Mouse (Mus musculus) frontal cortex, postnatal 36 days (tissue): ENCODE data around the gene Clspn.

Source experiments
- DNase-seq, 2 experiments: peaks; one replicate each; pipeline ENCODE4 v3.0.0; 2022; ENCODE audit warnings: low spot score in 2 of 2

The Clspn gene

DNA sequence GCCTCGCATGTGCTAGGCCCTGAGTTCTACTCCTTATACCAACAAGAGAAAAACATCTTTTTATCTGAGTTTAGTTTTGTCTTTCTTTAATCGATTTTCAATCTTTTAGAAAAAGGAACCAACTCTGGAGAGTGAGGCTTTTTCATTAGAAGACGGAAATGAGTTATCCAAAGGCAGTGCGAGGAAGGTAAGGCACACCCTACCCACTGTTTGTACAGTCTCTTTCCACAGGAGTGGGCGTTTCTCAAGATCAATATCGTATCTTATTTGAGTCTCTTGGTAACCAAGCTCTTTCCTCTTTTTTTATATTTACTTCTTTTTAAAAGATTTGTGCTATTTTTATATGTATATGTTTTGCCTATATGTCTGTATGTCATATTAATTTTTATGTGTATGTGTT lies 7.1 kb downstream of the Clspn start:
- no peak for DNase-seq

DNA sequence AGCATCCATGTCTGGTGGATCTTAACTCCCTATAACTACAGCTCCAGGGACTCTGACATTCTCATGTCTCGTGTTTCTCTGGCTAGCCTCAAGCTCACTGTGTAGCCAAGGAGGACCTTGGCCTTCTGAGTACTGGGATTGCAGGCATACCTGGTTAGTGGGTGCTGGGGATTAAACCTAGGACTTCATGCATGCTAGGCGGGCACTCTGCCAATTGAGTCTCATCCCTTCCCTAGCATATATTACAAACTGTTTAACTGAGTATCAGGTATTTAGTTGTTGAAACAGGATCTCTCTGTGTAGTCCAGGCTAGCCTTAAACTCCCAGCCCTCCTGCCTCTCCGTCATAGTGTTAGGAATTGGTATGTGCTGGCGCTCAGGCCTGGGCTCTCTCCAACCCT lies 10.5 kb downstream of the Clspn start:
- DNase-seq: no peak

DNA sequence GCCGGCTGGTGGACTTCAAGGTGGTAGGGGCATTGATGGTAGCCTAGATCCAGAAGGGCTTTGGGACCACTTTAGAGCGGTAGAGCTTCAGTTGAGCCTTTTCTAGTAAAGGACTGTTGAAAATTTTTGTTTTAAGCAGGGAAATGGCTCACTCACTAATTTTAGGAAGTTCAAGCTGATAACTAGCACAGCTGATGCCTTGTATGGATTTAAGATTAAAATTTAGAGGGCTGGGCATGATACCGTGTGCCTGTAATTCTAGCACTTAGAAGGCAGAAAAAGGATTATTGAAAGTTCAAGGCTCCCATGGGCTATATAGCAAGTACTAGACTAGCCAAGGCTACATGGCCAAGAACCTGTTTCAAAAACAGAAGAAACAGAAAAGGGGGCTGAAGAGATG lies 13.0 kb downstream of the Clspn start:
- no peak for DNase-seq

DNA sequence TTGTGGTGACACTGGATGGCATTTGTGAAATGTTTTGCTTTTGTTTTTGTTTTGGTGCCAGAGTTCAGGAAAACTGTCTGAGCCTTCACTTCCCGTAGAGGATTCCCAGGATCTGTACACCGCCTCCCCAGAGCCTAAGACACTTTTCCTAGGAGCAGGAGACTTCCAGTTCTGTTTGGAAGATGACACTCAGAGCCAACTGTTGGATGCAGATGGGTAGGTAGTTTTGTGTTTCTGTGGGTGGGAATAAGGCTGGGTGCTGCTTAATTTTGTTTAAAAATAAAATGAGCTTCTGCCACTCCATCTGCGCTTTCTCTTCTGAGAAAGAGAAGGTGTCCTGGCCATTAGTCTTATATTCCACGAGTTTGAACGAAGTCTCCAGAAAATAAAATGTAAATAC lies 19.5 kb downstream of the Clspn start:
- peak; percentile 21 to 60 for DNase-seq

DNA sequence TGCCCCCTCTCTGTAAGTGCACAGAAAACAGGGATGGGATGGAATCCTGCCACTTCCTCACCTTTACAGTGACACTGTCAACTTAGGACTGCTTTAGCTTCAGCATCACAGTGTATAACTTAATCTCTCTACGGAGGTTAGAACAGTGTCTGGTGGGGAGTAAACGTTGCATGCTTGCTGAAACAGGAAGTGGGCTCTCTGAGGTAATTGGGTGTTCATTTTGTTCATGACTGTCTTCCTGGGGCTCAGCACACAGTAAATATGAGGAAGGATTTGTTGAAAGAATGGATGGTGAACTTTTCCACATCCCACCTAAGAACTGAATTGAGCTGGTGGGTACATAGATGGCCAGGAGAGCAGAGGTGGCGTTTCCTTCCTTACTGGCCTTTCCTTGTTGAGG lies 21.2 kb downstream of the Clspn start:
- no peak for DNase-seq

DNA sequence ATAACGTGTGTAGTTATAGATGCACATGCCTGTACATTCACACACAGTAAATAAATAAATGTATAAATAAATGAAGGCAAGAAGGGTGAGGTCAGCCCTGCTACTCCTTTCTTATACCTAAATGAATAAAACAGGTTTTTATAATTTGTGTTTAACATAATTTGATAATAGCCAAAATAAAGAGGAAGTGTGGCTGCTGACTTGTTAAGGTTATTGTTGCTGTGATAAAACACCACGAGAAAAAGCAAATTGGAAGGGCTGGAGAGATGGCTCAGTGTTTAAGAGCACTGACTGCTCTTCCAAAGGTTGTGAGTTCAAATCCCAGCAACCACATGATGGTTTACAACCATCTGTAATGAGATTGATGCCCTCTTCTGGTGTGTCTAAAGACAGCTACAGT lies 22.3 kb downstream of the Clspn start:
- no peak for DNase-seq

DNA sequence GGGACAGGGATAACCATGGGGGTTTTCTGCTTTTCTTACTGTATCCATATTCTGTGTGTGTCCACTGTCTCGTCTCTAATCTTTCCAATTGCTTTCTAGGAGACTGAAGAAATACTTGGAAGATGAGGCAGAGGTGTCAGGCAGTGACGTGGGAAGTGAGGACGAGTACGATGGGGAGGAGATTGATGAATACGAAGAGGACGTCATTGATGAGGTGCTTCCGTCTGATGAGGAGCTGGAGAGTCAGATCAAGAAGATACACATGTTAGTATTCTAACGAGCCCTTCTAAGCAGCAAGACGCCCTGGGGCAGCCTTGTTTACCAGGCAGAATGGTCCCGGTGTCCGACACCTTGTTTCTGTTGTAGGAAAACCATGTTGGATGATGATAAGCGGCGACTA lies 29.0 kb downstream of the Clspn start:
- DNase-seq: no peak

DNA sequence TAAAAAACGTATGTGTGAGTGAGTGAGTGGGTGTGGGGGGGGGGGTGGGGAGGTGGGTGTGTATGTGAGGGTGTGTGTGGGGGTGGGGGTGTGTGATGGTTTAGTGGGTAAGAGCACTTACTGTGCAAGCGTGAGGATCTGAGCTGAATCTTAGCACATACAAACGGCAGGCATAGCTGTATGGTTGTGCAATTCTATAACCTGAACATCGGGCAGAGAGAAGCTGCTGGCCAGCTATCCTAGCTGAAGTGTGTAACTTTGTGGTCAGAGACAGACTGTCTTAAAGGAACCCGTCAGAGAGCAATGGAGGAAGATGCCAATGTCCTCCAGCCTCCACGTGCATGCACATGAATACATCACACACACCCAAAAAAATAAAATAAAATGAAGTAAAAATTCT lies 35.3 kb downstream of the Clspn start:
- no peak for DNase-seq

DNA sequence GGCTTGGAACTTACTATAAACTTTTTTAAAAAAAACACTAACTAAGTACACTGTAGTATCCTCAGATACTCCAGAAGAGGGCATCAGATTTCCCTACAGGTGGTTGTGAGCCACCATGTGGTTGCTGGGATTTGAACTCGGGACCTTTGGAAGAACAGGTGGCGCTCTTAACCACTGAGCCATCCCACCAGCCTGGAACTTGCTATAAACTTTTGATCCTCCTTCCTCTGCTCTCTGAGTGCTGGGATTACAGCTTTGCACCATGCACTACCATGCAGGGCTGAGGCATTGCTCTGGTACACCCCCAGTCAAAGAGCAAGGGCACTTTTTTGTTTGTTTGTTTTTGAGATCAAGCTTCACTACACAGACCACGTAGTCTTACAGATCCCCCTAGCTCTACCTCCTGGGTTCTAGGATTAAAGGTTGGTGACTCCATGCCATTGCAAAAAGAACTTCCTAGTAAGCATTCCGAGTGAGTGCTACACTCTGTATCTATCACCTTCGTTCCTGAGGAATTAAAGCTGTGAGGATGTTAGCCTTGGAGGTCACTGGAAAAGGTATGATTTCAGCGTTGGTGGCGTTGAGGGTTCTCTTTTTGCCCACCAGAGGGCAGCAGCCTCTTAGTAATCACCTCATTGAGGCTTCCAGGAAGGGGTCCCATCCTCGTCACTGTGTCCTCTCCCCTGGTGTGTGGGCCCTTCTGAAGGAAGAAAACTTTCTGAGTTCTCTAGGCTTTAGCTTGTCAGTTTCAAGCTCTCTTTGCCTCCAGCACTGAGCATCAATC lies 43.4 kb downstream of the Clspn start:
- DNase-seq: peak in 1 of 2 experiments; percentile 55

DNA sequence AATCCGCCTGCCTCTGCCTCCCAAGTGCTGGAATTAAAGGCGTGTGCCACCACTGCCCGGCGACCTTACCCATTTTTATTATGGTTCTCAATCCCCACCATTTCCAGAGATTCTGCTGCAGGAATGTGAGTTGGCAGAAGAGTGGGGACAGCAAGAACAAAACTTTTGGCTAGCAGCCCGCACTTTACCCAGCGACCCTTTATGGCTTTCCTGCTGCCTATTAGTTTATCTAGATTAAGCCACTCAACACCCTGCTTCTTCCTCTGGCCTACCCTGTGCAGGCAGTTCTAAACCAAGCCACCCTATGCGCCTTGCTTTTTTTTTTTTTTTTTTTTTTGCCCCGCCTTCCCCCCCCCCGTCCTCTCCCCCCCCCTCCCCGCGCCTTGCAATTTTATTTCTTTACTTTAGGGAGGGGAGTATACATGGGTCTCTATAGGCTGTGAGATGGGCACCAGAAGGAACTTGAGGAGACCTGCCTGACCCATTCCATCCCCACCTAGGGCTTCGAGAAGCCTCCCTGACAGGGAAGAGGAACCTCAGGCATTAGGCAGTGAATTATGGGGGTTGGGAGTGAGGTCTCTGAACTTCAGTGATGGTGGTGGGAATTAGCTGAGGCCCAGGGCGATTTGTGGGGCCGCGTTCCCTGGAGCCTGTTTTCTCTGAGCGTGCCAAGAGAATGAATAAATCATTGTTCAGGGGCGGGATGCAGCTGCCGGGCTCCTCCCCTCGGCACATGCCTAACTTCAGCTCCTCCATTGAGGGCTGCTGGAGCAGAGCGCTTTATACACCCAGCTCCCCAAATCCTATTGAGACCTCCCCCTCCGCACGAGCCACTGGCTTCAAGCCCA lies 45.1 kb downstream of the Clspn start:
- DNase-seq: no peak

DNA sequence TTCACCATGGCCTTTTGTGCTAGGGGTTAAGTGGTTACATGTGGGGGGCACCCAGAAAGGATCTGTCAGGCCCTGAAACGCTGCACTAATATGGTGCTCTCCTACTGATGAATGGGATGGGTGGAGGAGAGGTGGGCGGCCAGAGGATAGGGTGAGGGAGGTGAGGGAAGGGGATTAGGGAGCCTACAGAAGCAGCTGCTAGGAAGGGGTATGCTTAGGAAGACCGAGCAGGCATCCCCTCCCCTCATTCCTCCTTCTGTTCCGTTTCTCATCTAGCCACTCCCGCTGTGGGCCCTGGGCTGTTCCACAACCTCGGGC lies 45.7 kb downstream of the Clspn start:
- DNase-seq: no peak

DNA sequence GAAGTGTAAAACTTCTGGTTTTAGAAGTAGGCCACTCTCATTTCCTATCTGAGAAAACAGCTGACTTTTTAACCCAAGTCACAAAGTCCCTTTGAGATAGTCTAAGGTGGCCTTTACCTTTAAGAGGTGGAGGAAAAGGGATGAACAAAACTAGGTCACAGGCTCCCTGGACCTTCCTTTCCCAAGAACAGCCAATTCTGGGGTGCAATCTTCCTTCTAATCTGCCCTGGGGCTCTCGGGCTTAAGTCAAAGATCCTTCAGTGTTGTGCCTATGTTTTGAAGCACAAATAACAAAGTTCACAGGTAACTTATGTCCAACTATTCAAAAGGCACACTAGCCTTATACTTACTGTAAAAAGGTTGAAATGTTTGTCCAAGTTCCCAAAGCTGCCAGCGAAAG lies 47.4 kb downstream of the Clspn start:
- DNase-seq: no peak

DNA sequence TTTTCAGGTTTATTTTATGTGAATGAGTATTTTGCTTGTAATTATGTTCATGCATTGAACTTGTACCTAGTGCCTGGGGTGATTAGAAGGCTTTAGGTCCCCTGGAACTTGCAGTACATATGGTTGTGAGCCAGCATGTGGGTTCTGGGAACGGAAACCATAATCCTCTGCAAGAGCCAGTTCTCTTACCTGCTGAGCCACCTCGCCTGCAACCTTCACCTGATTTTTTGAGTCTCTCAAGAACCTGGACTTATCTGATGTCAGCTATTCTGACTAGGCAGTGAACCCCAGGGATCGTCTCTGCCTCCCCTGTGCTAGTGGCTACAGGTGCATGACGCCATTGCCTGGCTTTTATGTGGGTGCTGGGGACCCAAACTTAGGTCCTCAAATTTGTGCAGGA lies 49.0 kb downstream of the Clspn start:
- DNase-seq: no peak

DNA sequence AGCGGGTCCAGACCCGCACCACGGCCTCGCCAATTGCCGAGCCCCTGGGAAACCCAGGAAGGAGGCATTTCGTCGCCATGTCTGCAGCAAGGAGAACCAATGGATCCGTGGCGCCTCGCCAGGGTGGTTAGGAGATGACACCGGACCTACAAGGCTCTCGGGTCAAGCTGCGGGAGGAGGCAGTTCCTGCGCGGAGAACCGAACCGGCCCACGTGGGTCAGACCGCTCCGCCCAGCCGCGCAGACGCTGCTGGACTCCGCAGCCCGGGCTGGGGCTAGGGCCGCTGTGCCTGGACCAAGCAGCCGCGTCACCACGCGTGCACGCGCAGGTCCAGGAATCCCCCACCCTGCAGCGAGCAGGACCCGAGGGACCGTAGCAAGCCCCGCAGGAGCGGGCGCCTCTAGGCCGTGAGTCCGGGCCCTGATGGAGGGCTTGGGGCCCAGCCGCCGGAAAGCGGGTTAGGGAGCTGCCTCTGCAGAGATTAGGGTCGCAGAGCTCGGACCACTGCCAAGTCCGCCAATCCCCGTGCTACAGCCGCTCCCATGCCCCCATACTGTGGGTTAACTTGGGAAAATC lies 53.0 kb downstream of the Clspn start, which contains the start of gene 5730409E04Rik:
Gene 5730409E04Rik (plus strand): TSS at position 213 of the 576 bp plus-strand sequence.
- DNase-seq: peak; percentile 83 to 86

DNA sequence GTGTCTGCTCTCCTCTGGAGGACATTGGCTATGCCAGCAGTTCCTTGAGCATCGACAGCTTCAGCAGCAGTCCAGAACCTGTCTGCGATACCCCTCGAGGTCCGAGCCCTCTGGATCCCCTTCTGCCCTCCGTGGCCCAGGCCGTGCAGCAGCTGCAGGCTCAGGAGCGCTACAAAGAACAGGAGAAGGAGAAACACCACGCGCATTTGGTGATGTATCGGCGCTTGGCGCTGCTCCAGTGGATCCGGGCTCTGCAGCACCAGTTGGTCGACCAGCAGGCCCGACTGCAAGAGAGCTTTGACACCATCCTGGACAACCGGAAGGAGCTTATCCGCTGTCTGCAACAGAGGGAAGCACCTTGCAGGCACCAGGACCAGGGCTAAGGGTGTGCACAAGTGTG lies 55.3 kb downstream of the Clspn start:
- no peak for DNase-seq

DNA sequence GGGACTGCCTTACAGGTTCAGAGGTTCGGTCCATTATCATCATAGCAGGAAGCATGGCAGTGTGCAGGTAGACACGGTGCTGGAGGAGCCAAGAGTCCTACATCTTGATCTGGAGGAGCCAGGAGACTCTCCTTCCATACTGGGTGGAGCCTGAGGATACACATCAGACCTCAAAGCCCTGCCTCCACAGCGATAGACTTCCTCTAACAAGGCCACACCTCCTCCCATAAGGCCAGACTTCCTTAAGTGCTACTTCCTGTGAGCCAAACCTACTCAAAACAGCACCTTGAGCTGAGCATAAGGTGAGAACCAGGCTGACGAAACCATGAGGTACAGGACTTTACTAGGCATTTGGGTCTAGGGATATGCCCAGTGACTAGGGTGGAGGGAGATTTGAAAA lies 59.6 kb downstream of the Clspn start:
- no peak for DNase-seq

DNA sequence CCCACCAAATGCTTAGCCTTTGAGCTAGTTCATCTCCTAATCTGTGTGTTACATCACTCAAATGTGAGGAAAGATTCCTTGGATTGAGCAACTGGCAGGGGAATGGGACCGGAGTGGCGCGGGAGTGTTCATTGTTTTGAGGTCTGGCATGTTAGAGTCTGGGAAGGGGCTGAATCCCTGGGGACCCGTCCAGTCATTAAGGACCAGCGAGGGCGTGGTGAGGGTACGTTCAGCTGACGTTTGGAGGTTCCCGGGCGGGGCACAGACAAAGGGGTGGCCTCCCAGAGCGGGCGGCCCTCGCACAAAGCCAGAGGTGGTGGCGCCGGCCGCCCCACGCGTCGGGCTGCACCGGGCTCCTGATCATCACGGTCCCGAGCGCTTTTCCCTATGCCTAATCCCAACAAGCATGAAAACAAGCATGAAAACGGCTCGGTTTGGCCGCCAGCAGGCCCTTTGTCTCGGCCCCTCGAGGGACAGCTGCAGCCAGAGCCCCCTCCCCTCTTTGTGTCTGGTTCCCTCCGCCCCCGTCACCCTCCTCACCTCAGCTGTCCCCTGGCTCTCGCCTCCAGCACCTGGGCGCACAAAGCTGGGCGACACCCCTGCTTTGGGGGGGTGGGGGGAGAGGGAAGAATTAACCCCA lies 63.1 kb downstream of the Clspn start:
- no peak for DNase-seq

DNA sequence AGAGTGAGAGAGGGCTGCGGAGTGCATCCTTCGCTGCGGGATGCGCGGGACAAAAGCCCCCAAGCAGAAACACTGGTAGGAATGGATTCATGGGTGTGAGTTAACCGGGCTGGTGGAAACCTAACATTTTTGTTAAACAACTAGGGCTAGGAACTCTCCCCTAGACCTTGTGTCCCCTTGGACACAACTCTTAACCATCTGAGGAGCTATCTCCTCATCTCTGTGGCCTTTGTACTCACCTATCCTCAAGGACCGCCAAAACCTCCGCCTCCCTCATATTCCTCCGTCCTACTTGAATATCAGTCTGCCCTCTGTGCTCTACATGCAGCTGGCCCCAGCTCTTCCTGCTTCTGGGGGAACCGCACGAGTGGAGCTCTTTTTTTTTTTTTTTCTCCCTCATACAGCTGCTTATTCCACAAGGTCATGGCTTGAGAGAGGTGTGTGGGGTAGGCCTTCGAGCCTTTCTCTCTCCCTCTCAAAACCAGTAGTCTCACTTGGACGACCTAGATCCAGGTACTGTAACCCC lies 63.7 kb downstream of the Clspn start:
- no peak for DNase-seq

DNA sequence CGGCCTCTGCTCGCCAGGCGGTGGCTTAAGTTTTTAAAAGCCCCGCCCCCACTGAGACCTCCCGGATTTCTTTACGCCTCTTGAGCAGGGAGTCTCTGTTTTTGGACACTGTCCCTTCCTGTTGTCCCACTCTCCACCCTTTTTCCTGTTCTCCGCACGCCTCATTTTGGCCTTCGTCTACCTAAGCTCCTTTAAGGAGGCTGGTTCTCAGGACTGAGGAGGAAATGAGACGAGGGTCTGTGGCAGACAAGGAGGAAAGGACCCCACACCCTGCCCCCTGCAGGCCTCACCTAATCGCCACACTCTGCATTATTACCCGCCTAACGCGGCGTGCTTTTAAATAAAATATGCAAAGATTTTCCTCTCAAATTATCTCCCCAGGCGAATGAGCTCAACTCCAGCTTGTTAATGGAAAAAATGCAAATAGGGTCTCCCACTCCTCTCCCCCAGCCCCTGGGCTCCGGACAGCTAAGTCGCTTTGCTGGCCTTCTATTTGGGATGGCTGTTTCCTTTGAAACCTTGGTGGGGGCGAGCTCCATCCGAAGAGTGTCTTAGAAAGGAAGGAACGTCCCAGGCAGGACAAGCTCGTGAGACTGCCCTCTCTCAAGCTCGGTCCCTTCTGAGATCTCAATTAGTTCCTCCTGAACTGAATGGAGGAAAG lies 70.4 kb downstream of the Clspn start:
- no peak for DNase-seq

DNA sequence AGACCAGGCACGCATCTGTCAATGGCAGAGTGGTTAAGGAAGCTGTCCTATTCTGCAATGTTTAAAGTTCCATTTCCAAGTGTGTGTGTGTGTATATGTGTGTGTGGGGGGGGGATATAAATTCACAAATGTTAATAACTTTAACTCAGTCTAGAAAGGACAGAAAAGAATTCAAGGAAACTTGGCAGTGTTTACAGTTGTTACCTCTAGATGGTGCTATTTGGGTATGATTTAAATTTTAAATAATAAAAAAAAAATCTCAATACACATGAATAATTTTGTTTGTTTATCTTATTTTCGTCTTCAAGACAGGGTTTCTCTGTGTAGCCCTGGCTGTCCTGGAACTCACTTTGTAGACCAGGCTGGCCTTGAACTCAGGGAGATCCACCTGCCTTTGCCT lies 75.2 kb downstream of the Clspn start:
- no peak for DNase-seq

DNA sequence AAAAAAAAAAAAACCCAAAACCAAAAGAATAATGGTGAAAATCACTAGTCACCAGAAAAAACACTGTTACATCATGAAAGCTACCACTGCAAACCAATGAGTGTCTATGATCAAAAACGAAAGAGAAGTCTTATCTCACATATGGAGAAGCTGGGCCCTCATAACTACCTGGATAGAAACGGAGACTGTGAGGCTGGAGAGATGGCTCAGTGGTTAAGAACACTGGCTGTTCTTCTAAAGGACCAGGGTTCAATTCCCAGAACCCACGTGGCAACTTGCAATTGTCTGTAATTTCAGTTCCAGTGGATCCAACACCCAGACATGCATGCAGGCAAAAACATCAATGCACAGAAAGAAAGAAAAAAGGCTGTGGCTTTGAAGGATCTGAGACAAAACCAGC lies 75.9 kb downstream of the Clspn start:
- no peak for DNase-seq

DNA sequence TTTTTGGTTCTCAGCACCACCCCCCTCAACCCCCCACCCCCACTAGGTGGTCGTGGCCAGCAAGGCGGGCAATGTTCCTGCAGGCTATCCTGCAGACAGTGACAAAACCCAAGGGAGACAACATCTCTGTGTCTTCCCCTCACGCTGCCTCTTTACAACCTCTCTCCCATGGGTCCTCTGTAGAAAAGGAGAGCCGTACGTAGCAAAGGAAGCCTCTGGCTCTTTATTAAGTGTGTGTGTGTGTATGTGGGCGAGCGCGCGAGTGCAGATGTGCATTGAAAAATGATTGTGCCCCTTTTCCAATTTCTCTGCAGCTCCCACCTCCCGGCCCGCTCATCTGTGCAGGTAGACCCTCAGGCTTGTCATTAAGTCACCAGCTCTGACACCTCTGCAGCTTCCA lies 79.6 kb downstream of the Clspn start:
- no peak for DNase-seq
